Mouse (Mus musculus) G1E-ER4 (cell line): ENCODE results near the gene Vstm2b. TPM values are rescaled to one million over a fixed set of nuclear protein-coding genes. Genes with fewer than 3 reads are reported as not detected.

Experiments used
- GATA1 ChIP-seq: IDR thresholded peaks from one replicate; pipeline ENCODE4 v1.8.0; 2012; ENCODE audit warnings: low read length, inconsistent platforms
- polyA plus RNA-seq: library from polyadenylated mRNA; stranded (reverse); fragments of >175 nt; gene quantifications from 2 replicates; pipeline ENCODE4 v1.2.3, GENCODE M21; 2012

Vstm2b gene
- polyA plus RNA-seq: not detected in 2 replicates

GRCm38 (mm10) chr7:40898096-40898710, at the start of gene Vstm2b:
TSS of gene Vstm2b (plus strand) at chr7:40898328.
- no peak for TF ChIP-seq GATA1

DNA sequence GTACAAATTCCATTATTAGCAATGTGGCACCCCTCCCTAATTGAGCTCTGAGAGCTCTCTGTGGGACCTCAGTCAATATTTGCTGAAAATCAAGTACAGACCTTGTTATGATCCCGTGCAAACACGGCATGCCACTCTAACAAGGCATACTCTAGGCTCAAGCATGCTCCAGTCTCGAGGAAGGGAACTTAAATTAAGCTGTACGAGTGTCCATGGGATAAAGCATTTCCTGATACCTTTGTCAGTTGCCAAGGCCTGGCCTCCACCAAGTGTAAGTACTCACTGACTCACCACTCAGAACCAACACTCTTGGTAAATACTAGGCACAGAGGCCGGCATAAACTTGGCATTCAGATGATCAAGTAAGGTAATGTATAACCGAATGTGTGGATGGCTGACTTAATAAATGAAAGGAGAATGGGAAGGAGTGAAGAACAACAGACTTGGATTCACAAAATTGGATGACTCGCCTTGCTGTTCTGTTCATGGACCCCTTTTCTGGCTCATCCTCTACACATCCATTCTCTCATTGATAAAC, 42.0 kb upstream of the Vstm2b start:
- TF ChIP-seq GATA1: no peak

GRCm38 (mm10) chr7:40873380-40873990, 24.6 kb upstream of the Vstm2b start:
- no peak for TF ChIP-seq GATA1

- no peak for TF ChIP-seq GATA1
Observed at GRCm38 (mm10) chr7:40884855-40885489, 13.2 kb upstream of the Vstm2b start.

- TF ChIP-seq GATA1: no peak
Observed at GRCm38 (mm10) chr7:40888358-40888757, 9.8 kb upstream of the Vstm2b start.

DNA sequence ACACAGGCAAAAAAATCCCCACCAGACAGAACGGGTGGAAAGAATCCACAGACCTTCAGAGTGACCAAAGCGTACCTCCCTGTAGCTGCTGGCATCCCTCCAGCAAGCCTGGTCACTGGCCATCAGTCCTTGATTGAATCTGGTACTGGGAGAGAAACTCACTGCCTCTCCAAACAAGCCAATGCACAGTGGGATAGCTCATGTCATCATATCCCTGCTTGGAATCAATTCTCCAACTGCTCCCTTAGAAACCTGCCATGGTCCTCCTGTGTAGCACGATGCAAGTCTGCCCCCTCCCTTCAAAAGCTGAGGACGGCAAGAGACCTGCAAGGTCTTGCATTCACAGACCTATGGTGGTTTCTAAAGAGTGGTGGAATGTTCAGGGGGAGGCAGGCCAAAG, 1.2 kb upstream of the Vstm2b start:
- TF ChIP-seq GATA1: no peak

DNA sequence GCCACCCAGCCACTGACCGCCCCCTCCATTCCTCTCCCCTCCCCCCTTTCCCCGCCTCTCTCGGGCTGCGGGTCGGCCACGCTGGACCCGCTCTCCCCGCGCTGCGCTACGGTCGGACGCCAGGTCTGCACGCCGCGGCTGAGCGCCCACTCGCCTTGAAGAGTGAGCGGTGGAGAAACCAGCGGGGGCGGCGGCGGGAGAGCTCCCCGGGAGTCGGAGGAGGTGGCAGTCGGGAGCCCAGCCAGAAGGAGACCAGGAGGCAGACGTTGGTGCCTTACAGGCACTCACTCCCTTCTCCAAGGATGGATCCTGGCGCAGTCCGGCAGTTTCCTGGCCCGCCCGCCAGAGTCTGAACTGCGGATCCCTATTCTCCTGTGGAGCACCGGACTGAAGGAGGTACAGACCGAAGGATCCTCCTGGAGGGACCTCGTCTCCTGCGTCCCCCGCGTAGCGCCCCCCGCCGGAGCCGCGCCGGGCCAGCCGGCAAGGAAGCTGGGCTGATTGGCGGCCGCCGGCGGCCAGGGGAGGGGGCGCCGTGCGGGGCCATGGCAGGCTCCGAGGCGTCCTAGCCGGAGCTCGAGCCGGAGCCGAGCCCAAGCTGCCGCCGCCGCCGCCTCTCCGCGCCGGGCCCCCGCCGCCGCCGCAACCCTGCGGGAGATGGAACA, 715 bp downstream of the Vstm2b start:
- TF ChIP-seq GATA1: no peak

GRCm38 (mm10) chr7:40899376-40900265, 1.5 kb downstream of the Vstm2b start:
- TF ChIP-seq GATA1: no peak

DNA sequence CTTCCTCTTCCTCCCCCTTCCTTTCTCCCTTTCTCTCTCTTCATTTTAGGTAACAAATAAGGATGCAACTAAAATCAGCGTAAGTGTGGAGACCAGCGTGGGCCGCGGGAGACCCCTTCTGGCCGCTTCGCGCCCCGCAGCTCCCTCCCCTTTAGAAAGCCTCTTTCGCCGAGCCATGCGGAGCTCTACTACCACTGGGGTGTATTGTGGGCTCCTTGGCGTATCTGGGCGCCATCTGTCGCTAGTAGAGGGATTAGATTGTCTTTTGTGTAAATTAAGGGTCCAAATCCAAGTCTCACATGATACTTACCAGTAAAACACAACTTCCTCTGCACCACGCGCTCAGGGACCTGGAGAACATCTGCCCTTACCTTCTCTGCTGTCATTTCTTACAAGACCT, 3.1 kb downstream of the Vstm2b start:
- no peak for TF ChIP-seq GATA1

GRCm38 (mm10) chr7:40902506-40902905, 4.4 kb downstream of the Vstm2b start:
- TF ChIP-seq GATA1: no peak

GRCm38 (mm10) chr7:40906484-40906883, 8.4 kb downstream of the Vstm2b start:
- TF ChIP-seq GATA1: no peak

DNA sequence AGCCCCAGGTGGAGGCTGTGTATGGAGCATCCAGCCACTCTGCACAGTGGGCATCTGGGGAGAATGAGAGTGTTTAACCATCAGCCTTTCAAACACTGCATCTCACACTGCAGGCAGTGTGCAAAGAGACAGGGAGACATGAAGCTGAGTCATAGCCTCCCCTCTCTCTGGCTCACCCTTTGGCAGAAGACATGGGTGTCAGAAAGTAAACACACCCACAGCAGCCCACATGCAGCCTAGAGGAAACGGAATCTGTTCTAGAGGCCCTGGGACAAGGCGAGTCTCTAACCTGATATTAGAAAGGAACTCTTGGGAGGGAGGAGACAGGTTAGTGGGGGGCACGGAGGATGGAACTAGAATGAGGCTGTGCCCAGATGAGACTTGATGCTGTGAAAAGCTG, 18.6 kb downstream of the Vstm2b start:
- TF ChIP-seq GATA1: no peak

- no peak for TF ChIP-seq GATA1
Observed at GRCm38 (mm10) chr7:40920118-40920517, 22.0 kb downstream of the Vstm2b start.

GRCm38 (mm10) chr7:40921281-40921680, 23.2 kb downstream of the Vstm2b start:
- no peak for TF ChIP-seq GATA1

DNA sequence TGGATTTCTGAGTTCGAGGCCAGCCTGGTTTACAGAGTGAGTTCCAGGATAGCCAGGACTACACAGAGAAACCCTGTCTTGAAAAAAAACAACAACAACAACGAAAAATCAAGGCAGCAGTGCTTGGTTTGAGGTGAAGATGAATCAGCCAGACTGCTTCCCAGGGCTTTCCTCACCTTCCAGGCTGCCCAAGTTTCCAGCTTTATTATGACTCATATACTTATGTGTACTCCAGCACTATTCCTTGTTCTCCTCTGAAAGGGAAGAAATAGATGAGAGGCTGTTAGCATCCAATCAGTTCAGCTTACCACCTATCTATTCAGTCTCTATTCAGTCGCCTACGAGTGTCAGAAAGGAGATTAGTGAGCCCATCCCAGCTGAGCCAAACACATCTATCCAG, 24.7 kb downstream of the Vstm2b start:
- no peak for TF ChIP-seq GATA1
